Mouse (Mus musculus): ENCODE measurements around the gene Dtd2. TPM values are rescaled to one million over a fixed set of nuclear protein-coding genes. Genes with fewer than 3 reads are reported as not detected.
A peak's percentile ranks its signal among the peaks of the same experiment; 100 is the strongest.

The Dtd2 gene
- total and polyA plus RNA-seq, 3 experiments, result 4.4 to 5.9 (median 5.5) TPM

- WGBS, result under 1% methylated on average over 52 of the region's 53 CpGs
- Histone ChIP-seq H3K9ac (ENCODE audit: low read depth, low read length) (peak within 1 kb of the TSS; percentile 98), H3K36me3 (ENCODE audit: control insufficient read depth, insufficient read depth, low read length) (peaks cover 6% of the 10 kb centered on the region; the same call in 1 of the 2 replicates), H3K4me1 (ENCODE audit: control insufficient read depth, insufficient read depth, low read length) (peaks cover 5% of the 10 kb centered on the region), H3K27me3 (ENCODE audit: control insufficient read depth, insufficient read depth, low read length) (no peaks in the 10 kb centered on the region), H3K27ac (peak within 1 kb of the TSS; percentile 87), H3K4me3 (peak within 1 kb of the TSS; percentile 84), H3K79me2 (replicated peaks; ENCODE audit: control insufficient read depth, insufficient read depth, low read length) (no peaks in the 10 kb centered on the region)
- peak; percentile 95 to 99 for DNase-seq
- TF ChIP-seq EP300 (IDR thresholded peaks at IDR 0.05; ENCODE audit: insufficient read depth, low read depth, low read length), result no peak
- TF ChIP-seq CTCF (IDR thresholded peaks at IDR 0.05), result no peak
- peak; percentile 86 for TF ChIP-seq POLR2A (IDR thresholded peaks at IDR 0.05; ENCODE audit: insufficient read depth, low read depth, low read length)
- intact Hi-C loops (cut with DNase I), result loop anchor here (2.0 kb wide), 2 partner anchors 14 to 278 kb away; no protein-coding TSS in a partner anchor
These were observed 35.1 kb downstream of the Dtd2 start, which contains the start of gene Heatr5a for GRCm38 (mm10) chr12:51971070-51971664. Heatr5a (minus strand) TSS chr12:51971321.

DNA sequence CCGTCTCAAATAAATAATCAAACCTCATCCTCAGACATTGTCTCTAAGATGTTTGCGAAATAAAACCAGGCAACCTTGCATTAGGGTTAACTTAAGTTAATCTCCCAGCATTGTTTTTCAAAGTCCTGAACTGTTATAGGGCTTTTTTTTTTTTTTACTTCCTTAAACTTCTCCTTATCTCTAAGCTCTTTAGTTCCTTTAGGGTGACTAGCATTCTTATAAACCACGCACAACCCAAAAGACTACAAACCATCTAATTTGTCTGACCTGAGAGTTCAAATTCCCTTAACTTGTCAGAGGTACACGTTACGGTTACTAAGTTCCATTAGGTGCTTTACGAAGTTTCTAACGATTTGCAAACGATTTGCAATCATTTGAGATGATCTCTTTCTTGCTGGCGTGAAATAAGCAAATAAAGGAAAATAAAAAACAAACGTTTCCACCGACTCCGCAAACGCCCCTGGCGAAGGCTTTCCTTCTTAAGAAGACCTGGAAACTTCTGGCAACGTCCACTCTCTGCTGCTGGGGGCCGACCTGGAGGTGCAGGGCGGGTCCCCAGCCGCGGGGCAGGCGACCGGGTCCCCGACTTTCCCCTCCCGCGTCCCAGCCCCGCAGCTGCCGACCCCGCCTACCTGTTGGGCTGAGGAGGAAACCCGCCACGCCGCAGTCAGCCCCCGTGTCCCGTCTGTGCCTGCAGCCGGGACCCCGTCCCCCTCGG is 35.8 kb downstream of the Dtd2 start:
- 2% methylated on average over 35 of the region's 35 CpGs for WGBS
- peak overlapping the region; percentile 98 for H3K9ac ChIP-seq (ENCODE audit: low read depth, low read length)
- H3K79me2 ChIP-seq (replicated peaks; ENCODE audit: control insufficient read depth, insufficient read depth, low read length), result no peaks in the 10 kb centered on the region
- intact Hi-C loops (cut with DNase I), result loop anchor here (2.0 kb wide), 2 partner anchors 14 to 278 kb away; no protein-coding TSS in a partner anchor
- H3K36me3 ChIP-seq (ENCODE audit: control insufficient read depth, insufficient read depth, low read length), result peaks cover 6% of the 10 kb centered on the region; the same call in 1 of the 2 replicates
- peaks cover 5% of the 10 kb centered on the region for H3K4me1 ChIP-seq (ENCODE audit: control insufficient read depth, insufficient read depth, low read length)
- no peaks in the 10 kb centered on the region for H3K27me3 ChIP-seq (ENCODE audit: control insufficient read depth, insufficient read depth, low read length)
- no peak for DNase-seq
- peak overlapping the region; percentile 87 for H3K27ac ChIP-seq
- TF ChIP-seq EP300 (IDR thresholded peaks at IDR 0.05; ENCODE audit: insufficient read depth, low read depth, low read length), result no peak
- TF ChIP-seq POLR2A (IDR thresholded peaks at IDR 0.05; ENCODE audit: insufficient read depth, low read depth, low read length), result no peak
- no peak for TF ChIP-seq CTCF (IDR thresholded peaks at IDR 0.05)
- H3K4me3 ChIP-seq, result peak overlapping the region; percentile 84

DNA sequence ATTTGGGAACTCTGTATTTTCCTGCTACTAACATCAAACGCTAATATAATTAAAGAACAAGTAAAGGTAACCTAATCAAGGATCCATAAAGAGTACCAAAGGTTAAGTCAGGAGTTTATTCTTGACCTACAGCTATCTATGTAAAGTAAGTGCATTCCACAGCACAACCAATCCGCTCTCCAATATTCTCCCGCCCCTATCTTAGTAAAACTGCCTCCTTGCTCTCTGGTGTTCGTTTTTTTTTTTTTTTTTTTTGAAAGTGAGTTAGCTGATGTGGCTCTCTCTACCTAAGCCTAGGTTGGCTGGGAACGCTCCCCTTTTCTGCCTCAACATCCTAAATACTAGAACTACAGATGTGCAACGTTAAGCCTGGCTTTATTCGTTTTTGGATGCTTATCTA is 36.4 kb downstream of the Dtd2 start:
- Histone ChIP-seq H3K27me3 (ENCODE audit: control insufficient read depth, insufficient read depth, low read length) (no peaks in the 10 kb centered on the region), H3K79me2 (replicated peaks; ENCODE audit: control insufficient read depth, insufficient read depth, low read length) (no peaks in the 10 kb centered on the region), H3K4me1 (ENCODE audit: control insufficient read depth, insufficient read depth, low read length) (peaks cover 5% of the 10 kb centered on the region), H3K36me3 (ENCODE audit: control insufficient read depth, insufficient read depth, low read length) (peaks cover 6% of the 10 kb centered on the region; the same call in 1 of the 2 replicates), H3K4me3 (no peak overlapping the region; the same call in none of the 2 replicates), H3K9ac (ENCODE audit: low read depth, low read length) (no peak overlapping the region; the same call in 1 of the 2 replicates), H3K27ac (peak overlapping the region; percentile 87)
- intact Hi-C loops (cut with DNase I), result loop anchor here (2.0 kb wide), 2 partner anchors 15 to 277 kb away; no protein-coding TSS in a partner anchor
- TF ChIP-seq EP300 (IDR thresholded peaks at IDR 0.05; ENCODE audit: insufficient read depth, low read depth, low read length), result no peak
- TF ChIP-seq CTCF (IDR thresholded peaks at IDR 0.05), result no peak
- TF ChIP-seq POLR2A (IDR thresholded peaks at IDR 0.05; ENCODE audit: insufficient read depth, low read depth, low read length), result no peak
- 20% methylated on average over 7 of the region's 7 CpGs for WGBS
- DNase-seq, result no peak

- Histone ChIP-seq H3K27ac (no peak overlapping the region), H3K9ac (ENCODE audit: low read depth, low read length) (no peak overlapping the region), H3K4me3 (no peak overlapping the region), H3K27me3 (ENCODE audit: control insufficient read depth, insufficient read depth, low read length) (no peaks in the 10 kb centered on the region), H3K79me2 (replicated peaks; ENCODE audit: control insufficient read depth, insufficient read depth, low read length) (no peaks in the 10 kb centered on the region), H3K4me1 (ENCODE audit: control insufficient read depth, insufficient read depth, low read length) (peaks cover 5% of the 10 kb centered on the region), H3K36me3 (ENCODE audit: control insufficient read depth, insufficient read depth, low read length) (peaks cover 6% of the 10 kb centered on the region; the same call in 1 of the 2 replicates)
- TF ChIP-seq POLR2A (IDR thresholded peaks at IDR 0.05; ENCODE audit: insufficient read depth, low read depth, low read length), result no peak
- TF ChIP-seq CTCF (IDR thresholded peaks at IDR 0.05), result no peak
- no peak for TF ChIP-seq EP300 (IDR thresholded peaks at IDR 0.05; ENCODE audit: insufficient read depth, low read depth, low read length)
- WGBS, result 68% methylated on average over 2 of the region's 2 CpGs
- no peak for DNase-seq
- intact Hi-C loops (cut with DNase I), result no loop called here
These were observed 37.2 kb downstream of the Dtd2 start for GRCm38 (mm10) chr12:51969092-51969491.

GRCm38 (mm10) chr12:51967915-51968595 is 38.2 kb downstream of the Dtd2 start:
- Histone ChIP-seq H3K79me2 (replicated peaks; ENCODE audit: control insufficient read depth, insufficient read depth, low read length) (no peaks in the 10 kb centered on the region), H3K27me3 (ENCODE audit: control insufficient read depth, insufficient read depth, low read length) (no peaks in the 10 kb centered on the region), H3K27ac (no peak overlapping the region), H3K36me3 (ENCODE audit: control insufficient read depth, insufficient read depth, low read length) (peaks cover 6% of the 10 kb centered on the region; the same call in 1 of the 2 replicates), H3K4me1 (ENCODE audit: control insufficient read depth, insufficient read depth, low read length) (peaks cover 5% of the 10 kb centered on the region), H3K4me3 (no peak overlapping the region), H3K9ac (ENCODE audit: low read depth, low read length) (no peak overlapping the region)
- intact Hi-C loops (cut with DNase I), result no loop called here
- no peak for DNase-seq
- WGBS, result 75% methylated on average over 9 of the region's 9 CpGs
- TF ChIP-seq POLR2A (IDR thresholded peaks at IDR 0.05; ENCODE audit: insufficient read depth, low read depth, low read length), result no peak
- TF ChIP-seq CTCF (IDR thresholded peaks at IDR 0.05), result no peak
- TF ChIP-seq EP300 (IDR thresholded peaks at IDR 0.05; ENCODE audit: insufficient read depth, low read depth, low read length), result no peak
